Mouse (Mus musculus): ENCODE measurements around the gene Rnf182. TPM values are rescaled to one million over a fixed set of nuclear protein-coding genes. Genes with fewer than 3 reads are reported as not detected.

Gene Rnf182
- polyA plus RNA-seq, 1 experiment from 2014 or later: 19.9 TPM

- WGBS: 17% methylated on average over 6 of the region's 6 CpGs
- H3K9me3 ChIP-seq: no peaks in the 10 kb centered on the region
- H3K4me3 ChIP-seq: peak overlapping the region; percentile 76
- ATAC-seq (ENCODE audit: low read depth): no peak
- H3K27me3 ChIP-seq: no peaks in the 10 kb centered on the region
- no peak overlapping the region for H3K27ac ChIP-seq (replicated peaks)
- no peaks in the 10 kb centered on the region for H3K36me3 ChIP-seq
- peak overlapping the region; percentile 84 for H3K4me2 ChIP-seq
- H3K9ac ChIP-seq: peak overlapping the region; percentile 89
- H3K4me1 ChIP-seq (replicated peaks): peaks cover 29% of the 10 kb centered on the region
Measured at GRCm38 (mm10) chr13:43616551-43616950, 1.0 kb downstream of the Rnf182 start.

- Histone ChIP-seq H3K27ac (replicated peaks) (no peak overlapping the region), H3K9ac (no peak overlapping the region), H3K4me1 (replicated peaks) (peaks cover 28% of the 10 kb centered on the region), H3K4me3 (no peak overlapping the region), H3K36me3 (no peaks in the 10 kb centered on the region), H3K4me2 (no peak overlapping the region), H3K27me3 (no peaks in the 10 kb centered on the region), H3K9me3 (no peaks in the 10 kb centered on the region)
- no peak for ATAC-seq (ENCODE audit: low read depth)
- 64% methylated on average over 4 of the region's 4 CpGs for WGBS
Measured at GRCm38 (mm10) chr13:43619550-43620175, 4.2 kb downstream of the Rnf182 start.

GRCm38 (mm10) chr13:43627922-43628321 is 12.4 kb downstream of the Rnf182 start:
- 87% methylated on average over 5 of the region's 5 CpGs for WGBS
- no peak overlapping the region for H3K4me2 ChIP-seq
- no peak overlapping the region for H3K9ac ChIP-seq
- H3K4me3 ChIP-seq: no peak overlapping the region
- no peaks in the 10 kb centered on the region for H3K36me3 ChIP-seq
- no peaks in the 10 kb centered on the region for H3K27me3 ChIP-seq
- H3K27ac ChIP-seq (replicated peaks): no peak overlapping the region
- H3K9me3 ChIP-seq: no peaks in the 10 kb centered on the region
- no peak for ATAC-seq (ENCODE audit: low read depth)
- no peaks in the 10 kb centered on the region for H3K4me1 ChIP-seq (replicated peaks)

- H3K4me1 ChIP-seq (replicated peaks): no peaks in the 10 kb centered on the region
- no peaks in the 10 kb centered on the region for H3K27me3 ChIP-seq
- no peak overlapping the region for H3K9ac ChIP-seq
- no peak for ATAC-seq (ENCODE audit: low read depth)
- no peak overlapping the region for H3K27ac ChIP-seq (replicated peaks)
- H3K9me3 ChIP-seq: no peaks in the 10 kb centered on the region
- H3K4me3 ChIP-seq: no peak overlapping the region
- 89% methylated on average over 7 of the region's 7 CpGs for WGBS
- H3K4me2 ChIP-seq: no peak overlapping the region
- no peaks in the 10 kb centered on the region for H3K36me3 ChIP-seq
Measured at GRCm38 (mm10) chr13:43629785-43630184, 14.3 kb downstream of the Rnf182 start.

GRCm38 (mm10) chr13:43631266-43631665 is 15.8 kb downstream of the Rnf182 start:
- Histone ChIP-seq H3K9me3 (no peaks in the 10 kb centered on the region), H3K4me1 (replicated peaks) (peaks cover 6% of the 10 kb centered on the region; the same call in 1 of the 2 replicates), H3K4me3 (no peak overlapping the region), H3K36me3 (no peaks in the 10 kb centered on the region), H3K27me3 (no peaks in the 10 kb centered on the region), H3K27ac (replicated peaks) (no peak overlapping the region), H3K9ac (no peak overlapping the region), H3K4me2 (no peak overlapping the region)
- WGBS: 96% methylated on average over 6 of the region's 6 CpGs
- no peak for ATAC-seq (ENCODE audit: low read depth)

- Histone ChIP-seq H3K4me2 (no peak overlapping the region), H3K27ac (replicated peaks) (no peak overlapping the region), H3K4me3 (no peak overlapping the region), H3K9ac (no peak overlapping the region), H3K27me3 (no peaks in the 10 kb centered on the region), H3K36me3 (no peaks in the 10 kb centered on the region), H3K9me3 (no peaks in the 10 kb centered on the region), H3K4me1 (replicated peaks) (peaks cover 6% of the 10 kb centered on the region; the same call in 1 of the 2 replicates)
- no peak for ATAC-seq (ENCODE audit: low read depth)
- WGBS: 88% methylated on average over 4 of the region's 4 CpGs
Measured at GRCm38 (mm10) chr13:43633024-43633423, 17.5 kb downstream of the Rnf182 start.

- H3K4me2 ChIP-seq: no peak overlapping the region
- no peak overlapping the region for H3K4me3 ChIP-seq
- no peak for ATAC-seq (ENCODE audit: low read depth)
- H3K9me3 ChIP-seq: no peaks in the 10 kb centered on the region
- H3K9ac ChIP-seq: no peak overlapping the region
- no peaks in the 10 kb centered on the region for H3K27me3 ChIP-seq
- H3K27ac ChIP-seq (replicated peaks): no peak overlapping the region
- WGBS: 76% methylated on average over 7 of the region's 7 CpGs
- H3K4me1 ChIP-seq (replicated peaks): peaks cover 6% of the 10 kb centered on the region; the same call in 1 of the 2 replicates
- H3K36me3 ChIP-seq: no peaks in the 10 kb centered on the region
Measured at GRCm38 (mm10) chr13:43637720-43638119, 22.2 kb downstream of the Rnf182 start.

GRCm38 (mm10) chr13:43644991-43645390 is 29.5 kb downstream of the Rnf182 start:
- 44% methylated on average over 1 of the region's 1 CpGs for WGBS
- Histone ChIP-seq H3K4me3 (no peak overlapping the region), H3K9ac (no peak overlapping the region), H3K36me3 (no peaks in the 10 kb centered on the region), H3K4me1 (replicated peaks) (peaks cover 25% of the 10 kb centered on the region), H3K27me3 (no peaks in the 10 kb centered on the region), H3K27ac (replicated peaks) (no peak overlapping the region), H3K4me2 (no peak overlapping the region), H3K9me3 (no peaks in the 10 kb centered on the region)
- no peak for ATAC-seq (ENCODE audit: low read depth)

- no peak for ATAC-seq (ENCODE audit: low read depth)
- no peak overlapping the region for H3K9ac ChIP-seq
- H3K4me2 ChIP-seq: no peak overlapping the region
- H3K9me3 ChIP-seq: no peaks in the 10 kb centered on the region
- peaks cover 43% of the 10 kb centered on the region for H3K4me1 ChIP-seq (replicated peaks)
- no peak overlapping the region for H3K4me3 ChIP-seq
- no peaks in the 10 kb centered on the region for H3K36me3 ChIP-seq
- peak overlapping the region; percentile 64 for H3K27ac ChIP-seq (replicated peaks)
- no peaks in the 10 kb centered on the region for H3K27me3 ChIP-seq
- 44% methylated on average over 6 of the region's 6 CpGs for WGBS
Measured at GRCm38 (mm10) chr13:43648556-43648955, 33.0 kb downstream of the Rnf182 start.

GRCm38 (mm10) chr13:43651277-43651676 is 35.8 kb downstream of the Rnf182 start:
- H3K4me2 ChIP-seq: no peak overlapping the region
- WGBS: 18% methylated on average over 3 of the region's 3 CpGs
- no peaks in the 10 kb centered on the region for H3K27me3 ChIP-seq
- H3K27ac ChIP-seq (replicated peaks): peak overlapping the region; percentile 18
- H3K4me3 ChIP-seq: no peak overlapping the region
- H3K36me3 ChIP-seq: no peaks in the 10 kb centered on the region
- H3K4me1 ChIP-seq (replicated peaks): peaks cover 43% of the 10 kb centered on the region
- no peak overlapping the region for H3K9ac ChIP-seq
- ATAC-seq (ENCODE audit: low read depth): no peak; the same call in 1 of the 2 replicates
- no peaks in the 10 kb centered on the region for H3K9me3 ChIP-seq

GRCm38 (mm10) chr13:43654091-43654490 is 38.6 kb downstream of the Rnf182 start:
- Histone ChIP-seq H3K27ac (replicated peaks) (no peak overlapping the region), H3K27me3 (no peaks in the 10 kb centered on the region), H3K9ac (no peak overlapping the region), H3K36me3 (no peaks in the 10 kb centered on the region), H3K4me3 (no peak overlapping the region), H3K4me1 (replicated peaks) (peaks cover 25% of the 10 kb centered on the region), H3K4me2 (no peak overlapping the region), H3K9me3 (no peaks in the 10 kb centered on the region)
- no peak for ATAC-seq (ENCODE audit: low read depth)
- 61% methylated on average over 6 of the region's 6 CpGs for WGBS

- peaks cover 4% of the 10 kb centered on the region; the same call in 1 of the 2 replicates for H3K36me3 ChIP-seq
- WGBS: 95% methylated on average over 4 of the region's 4 CpGs
- no peak for ATAC-seq (ENCODE audit: low read depth)
Measured at GRCm38 (mm10) chr13:43663225-43663624, 47.7 kb downstream of the Rnf182 start.

GRCm38 (mm10) chr13:43666130-43666529 is 50.6 kb downstream of the Rnf182 start:
- 80% methylated on average over 12 of the region's 12 CpGs for WGBS
- no peak for ATAC-seq (ENCODE audit: low read depth)
- H3K27me3 ChIP-seq: no peaks in the 10 kb centered on the region

More at GRCm38 (mm10) chr13:43663225-43663624, 47.7 kb downstream of the Rnf182 start:
- Histone ChIP-seq H3K4me2 (no peak overlapping the region), H3K9me3 (no peaks in the 10 kb centered on the region), H3K27me3 (no peaks in the 10 kb centered on the region), H3K4me1 (replicated peaks) (no peaks in the 10 kb centered on the region), H3K9ac (no peak overlapping the region), H3K27ac (replicated peaks) (no peak overlapping the region), H3K4me3 (no peak overlapping the region)

More at GRCm38 (mm10) chr13:43666130-43666529, 50.6 kb downstream of the Rnf182 start:
- Histone ChIP-seq H3K36me3 (peaks cover 7% of the 10 kb centered on the region; the same call in 1 of the 2 replicates), H3K27ac (replicated peaks) (no peak overlapping the region), H3K9ac (no peak overlapping the region), H3K4me2 (no peak overlapping the region), H3K4me3 (no peak overlapping the region), H3K9me3 (no peaks in the 10 kb centered on the region), H3K4me1 (replicated peaks) (no peaks in the 10 kb centered on the region)

Measured in neural tube, embryonic 13.5 days (tissue).